In genomic region chr12:70937150-70937549, GRCm38 (mm10) we compare ENCODE assay signal across 8 mouse cellular contexts. TPM values are rescaled to one million over a fixed set of nuclear protein-coding genes. Genes with fewer than 3 reads are reported as not detected.
A peak's percentile ranks its signal among the peaks of the same experiment; 100 is the strongest.
DNase-seq lines count a peak whose midpoint lies in the region; ATAC-seq and TF ChIP-seq lines count a peak whose summit lies in the region.

No protein-coding gene starts in this region.

- TF ChIP-seq CTCF in left cerebral cortex, adult 2 months (IDR thresholded peaks at IDR 0.05), result no peak

- intact Hi-C loops in left cerebral cortex, adult 2 months (cut with DNase I), result no loop called here

- no peaks in the 10 kb centered on the region for H3K36me3 ChIP-seq in forebrain, embryonic 16.5 days (ENCODE audit: control insufficient read depth, insufficient read depth)
- H3K36me3 ChIP-seq in midbrain, embryonic 14.5 days (ENCODE audit: control insufficient read depth, insufficient read depth, low read length), result peaks cover 17% of the 10 kb centered on the region

- H3K9me3 ChIP-seq in forebrain, embryonic 16.5 days (ENCODE audit: control insufficient read depth, low read length), result no peaks in the 10 kb centered on the region
- no peaks in the 10 kb centered on the region for H3K9me3 ChIP-seq in midbrain, embryonic 14.5 days (ENCODE audit: control insufficient read depth, low read length)

- DNase-seq in left cerebral cortex, adult 2 months (ENCODE audit: extremely low spot score in 1 of 2, low spot score in 2 of 2), result peak in 1 of 2 experiments; percentile 20
- no peak for DNase-seq in left cerebral cortex, adult 9 months (ENCODE audit: low spot score in 2 of 2)
- DNase-seq in kidney, postnatal 10 days, result peak; percentile 33
- no peak for DNase-seq in midbrain, embryonic 14.5 days
- DNase-seq in yolk sac, embryonic 10.5 days (ENCODE audit: low spot score), result no peak
- DNase-seq in urinary bladder, postnatal 14 days (ENCODE audit: low spot score), result no peak

- peak overlapping the region; percentile 93 for H3K27ac ChIP-seq in left cerebral cortex, adult 2 months
- peak overlapping the region; percentile 86 for H3K27ac ChIP-seq in forebrain, embryonic 16.5 days (ENCODE audit: low read length)
- peak overlapping the region; percentile 87 for H3K27ac ChIP-seq in midbrain, embryonic 14.5 days (replicated peaks; ENCODE audit: low read depth, low read length)

- peak overlapping the region; percentile 71 for H3K4me3 ChIP-seq in left cerebral cortex, adult 2 months
- peak overlapping the region; percentile 60 for H3K4me3 ChIP-seq in forebrain, embryonic 16.5 days (replicated peaks; ENCODE audit: low read length)
- peak overlapping the region; percentile 79 for H3K4me3 ChIP-seq in midbrain, embryonic 14.5 days (replicated peaks; ENCODE audit: low read depth, low read length)

- peak; percentile 26 for ATAC-seq in activated CD4-positive, CD25-positive, alpha-beta regulatory T cell, adult 4 months
- no peak; the same call in 1 of the 2 replicates for ATAC-seq in forebrain, embryonic 16.5 days
- peak; percentile 22; the same call in 1 of the 2 replicates for ATAC-seq in midbrain, embryonic 14.5 days (ENCODE audit: low FRiP score, low TSS enrichment)

- H3K4me2 ChIP-seq in forebrain, embryonic 16.5 days (ENCODE audit: low read length), result peak overlapping the region; percentile 59
- peak overlapping the region; percentile 71 for H3K4me2 ChIP-seq in midbrain, embryonic 14.5 days (ENCODE audit: low read length)

- H3K27me3 ChIP-seq in forebrain, embryonic 16.5 days (replicated peaks; ENCODE audit: control insufficient read depth, insufficient read depth, low read length), result no peaks in the 10 kb centered on the region
- no peaks in the 10 kb centered on the region for H3K27me3 ChIP-seq in midbrain, embryonic 14.5 days (ENCODE audit: control insufficient read depth, insufficient read depth, low read length)

- H3K9ac ChIP-seq in forebrain, embryonic 16.5 days (replicated peaks; ENCODE audit: low read depth, low read length), result peak overlapping the region; percentile 49
- peak overlapping the region; percentile 87 for H3K9ac ChIP-seq in midbrain, embryonic 14.5 days (replicated peaks; ENCODE audit: low read length)

- peaks cover 9% of the 10 kb centered on the region for H3K4me1 ChIP-seq in forebrain, embryonic 16.5 days (replicated peaks; ENCODE audit: control insufficient read depth, insufficient read depth, low read length)
- H3K4me1 ChIP-seq in midbrain, embryonic 14.5 days (ENCODE audit: control insufficient read depth, insufficient read depth, low read length), result peaks cover 9% of the 10 kb centered on the region; the same call in 1 of the 2 replicates

- WGBS in forebrain, embryonic 16.5 days, result 7% methylated on average over 10 of the region's 12 CpGs
- WGBS in midbrain, embryonic 14.5 days, result 16% methylated on average over 11 of the region's 12 CpGs

RNA-seq across cellular contexts. Expression of gene Actr10, which starts 0.5 kb away (rescaled TPM):
- 100 to 1,000 TPM; 138 to 163 TPM for total RNA-seq in left cerebral cortex, adult 2 months (2021)
- polyA plus RNA-seq in activated CD4-positive, CD25-positive, alpha-beta regulatory T cell, adult 4 months (2017; shearing (Covaris generic)), result 100 to 1,000 TPM; 216 to 267 TPM
- polyA plus RNA-seq in forebrain, embryonic 16.5 days (2015; fragmentation: Nextera tagmentation; extraction: Ambion mirVana), result 199 and 240 TPM in 2 replicates
- 217 and 257 TPM in 2 replicates for polyA plus RNA-seq in midbrain, embryonic 14.5 days (2014; fragmentation: Nextera tagmentation; extraction: Ambion mirVana)

RNA-seq across cellular contexts. Expression of gene Psma3, which starts 37.3 kb away (rescaled TPM):
- 100 to 1,000 TPM; 170 to 185 TPM for total RNA-seq in left cerebral cortex, adult 2 months (2021)
- 100 to 1,000 TPM; 350 to 389 TPM for polyA plus RNA-seq in activated CD4-positive, CD25-positive, alpha-beta regulatory T cell, adult 4 months (2017; shearing (Covaris generic))
- polyA plus RNA-seq in forebrain, embryonic 16.5 days (2015; fragmentation: Nextera tagmentation; extraction: Ambion mirVana), result 575 and 587 TPM in 2 replicates
- 552 and 556 TPM in 2 replicates for polyA plus RNA-seq in midbrain, embryonic 14.5 days (2014; fragmentation: Nextera tagmentation; extraction: Ambion mirVana)
